7 mouse cellular contexts compared by ENCODE assay signal in the genomic region with DNA sequence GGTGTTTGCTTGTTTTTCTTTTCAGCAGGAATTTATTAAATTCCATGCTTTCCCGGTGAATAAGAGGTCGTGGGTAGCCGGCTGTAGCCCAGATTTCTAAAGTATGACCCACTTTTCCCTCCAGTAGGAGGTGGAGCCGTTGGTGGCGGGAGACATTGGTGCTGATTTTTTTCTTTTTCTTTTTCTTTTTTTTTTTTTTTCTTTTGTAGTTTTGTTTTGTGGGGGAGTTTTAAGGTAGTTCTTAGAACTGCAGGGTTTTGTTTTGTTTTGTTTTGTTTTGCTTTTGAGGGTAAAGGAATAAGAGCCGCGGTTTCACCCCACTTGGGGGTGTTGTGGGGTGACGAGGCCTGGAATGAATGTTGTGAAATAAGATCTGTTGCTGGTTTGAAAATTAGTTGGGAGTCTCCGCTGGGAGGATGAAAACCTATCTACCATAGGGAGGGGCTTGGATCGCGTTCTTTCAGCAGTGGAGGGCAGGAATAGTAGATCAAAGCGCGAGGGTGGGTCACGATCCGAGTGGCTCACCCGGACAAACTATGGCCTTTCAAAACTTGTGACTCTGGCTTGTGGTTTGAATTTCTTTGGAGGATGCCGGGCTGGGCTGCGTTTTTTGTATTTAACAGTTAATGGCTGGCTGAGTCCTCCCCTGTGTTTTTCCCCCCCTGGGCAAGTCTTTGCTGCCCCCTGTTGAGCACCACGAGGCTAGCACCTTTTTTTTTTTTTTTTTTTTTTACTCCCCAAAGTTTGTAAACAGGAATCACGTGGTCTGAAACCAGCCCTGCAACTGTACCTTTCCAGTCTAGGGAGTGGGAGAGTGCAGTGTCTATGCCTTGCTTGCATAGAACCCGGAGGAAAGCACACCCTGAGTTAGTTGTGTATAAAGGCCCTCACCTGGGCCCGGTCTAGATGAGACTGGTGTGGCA. TPM values are rescaled to one million over a fixed set of nuclear protein-coding genes. Genes with fewer than 3 reads are reported as not detected.
A peak's percentile ranks its signal among the peaks of the same experiment; 100 is the strongest.
DNase-seq lines count a peak whose midpoint lies in the region; ATAC-seq and TF ChIP-seq lines count a peak whose summit lies in the region.

No protein-coding gene starts in this region.

- TF ChIP-seq POLR2A in cortical plate, adult 2 months (IDR thresholded peaks at IDR 0.05; ENCODE audit: extremely low read depth, insufficient read depth, low read length) = no peak

- TF ChIP-seq CTCF in cortical plate, adult 2 months (IDR thresholded peaks at IDR 0.05; ENCODE audit: extremely low read depth, insufficient read depth, low read length) = peak; percentile 71

- DNase-seq in adipocyte (ENCODE audit: low spot score) = peak; percentile 90
- peak; percentile 63 for DNase-seq in gastrocnemius, postnatal 25 days
- DNase-seq in intestine, embryonic 14.5 days (ENCODE audit: low spot score) = peak; percentile 89
- peak; percentile 82 for DNase-seq in limb, embryonic 10.5 days (ENCODE audit: low spot score)
- DNase-seq in midbrain, embryonic 11.5 days (ENCODE audit: low spot score, missing footprints) = peak; percentile 96
- DNase-seq in spleen, adult 12 weeks (ENCODE audit: low spot score) = peak; percentile 72

- H3K4me1 ChIP-seq in cortical plate, adult 2 months (ENCODE audit: control insufficient read depth, insufficient read depth, low read length) = no peaks in the 10 kb centered on the region
- H3K4me1 ChIP-seq in intestine, embryonic 14.5 days (replicated peaks; ENCODE audit: control insufficient read depth, insufficient read depth, low read length) = peaks cover 11% of the 10 kb centered on the region
- peaks cover 30% of the 10 kb centered on the region for H3K4me1 ChIP-seq in limb, embryonic 10.5 days
- H3K4me1 ChIP-seq in midbrain, embryonic 11.5 days (ENCODE audit: control insufficient read depth, insufficient read depth, low read length) = peaks cover 15% of the 10 kb centered on the region

- ATAC-seq in intestine, embryonic 14.5 days (replicated peaks; ENCODE audit: low FRiP score, low TSS enrichment, low read depth) = 0 out of 2 replicates have a peak, but pooled peaks have one; percentile 10
- no peak for ATAC-seq in midbrain, embryonic 11.5 days (ENCODE audit: low FRiP score)

- WGBS in intestine, embryonic 14.5 days = 2% methylated on average over 22 of the region's 22 CpGs
- WGBS in limb, embryonic 10.5 days = 2% methylated on average over 22 of the region's 22 CpGs
- 3% methylated on average over 22 of the region's 22 CpGs for WGBS in midbrain, embryonic 11.5 days

- peak overlapping the region; percentile 85 for H3K4me2 ChIP-seq in intestine, embryonic 14.5 days (ENCODE audit: low read length)
- H3K4me2 ChIP-seq in midbrain, embryonic 11.5 days = peak overlapping the region; percentile 62

- peak overlapping the region; percentile 58 for H3K4me3 ChIP-seq in cortical plate, adult 2 months (ENCODE audit: insufficient read depth, low read length)
- H3K4me3 ChIP-seq in intestine, embryonic 14.5 days (ENCODE audit: low read depth, low read length) = peak overlapping the region; percentile 70
- H3K4me3 ChIP-seq in limb, embryonic 10.5 days = peak overlapping the region; percentile 89
- peak overlapping the region; percentile 91 for H3K4me3 ChIP-seq in midbrain, embryonic 11.5 days (ENCODE audit: low read depth, low read length)

- no peaks in the 10 kb centered on the region for H3K9me3 ChIP-seq in intestine, embryonic 14.5 days (ENCODE audit: control insufficient read depth, low read length)
- H3K9me3 ChIP-seq in limb, embryonic 10.5 days (replicated peaks) = no peaks in the 10 kb centered on the region
- no peaks in the 10 kb centered on the region for H3K9me3 ChIP-seq in midbrain, embryonic 11.5 days (ENCODE audit: control insufficient read depth, low read length)

- H3K27me3 ChIP-seq in intestine, embryonic 14.5 days (replicated peaks; ENCODE audit: control insufficient read depth, insufficient read depth, low read length) = no peaks in the 10 kb centered on the region
- H3K27me3 ChIP-seq in limb, embryonic 10.5 days (ENCODE audit: low read depth, poor library complexity, severe bottlenecking) = no peaks in the 10 kb centered on the region
- H3K27me3 ChIP-seq in midbrain, embryonic 11.5 days (ENCODE audit: control insufficient read depth, insufficient read depth, low read length) = no peaks in the 10 kb centered on the region

- H3K9ac ChIP-seq in intestine, embryonic 14.5 days (ENCODE audit: low read length) = peak overlapping the region; percentile 85
- H3K9ac ChIP-seq in midbrain, embryonic 11.5 days (ENCODE audit: low read length) = peak overlapping the region; percentile 93

- H3K36me3 ChIP-seq in intestine, embryonic 14.5 days (ENCODE audit: control insufficient read depth, insufficient read depth, low read length) = peaks cover 16% of the 10 kb centered on the region
- peaks cover 33% of the 10 kb centered on the region for H3K36me3 ChIP-seq in limb, embryonic 10.5 days
- peaks cover 6% of the 10 kb centered on the region; the same call in 1 of the 2 replicates for H3K36me3 ChIP-seq in midbrain, embryonic 11.5 days (ENCODE audit: control insufficient read depth, insufficient read depth, low read length)

- no peak overlapping the region for H3K27ac ChIP-seq in cortical plate, adult 2 months (ENCODE audit: insufficient read depth, low read length)
- peak overlapping the region; percentile 64 for H3K27ac ChIP-seq in intestine, embryonic 14.5 days (ENCODE audit: low read depth)
- peak overlapping the region; percentile 98 for H3K27ac ChIP-seq in limb, embryonic 10.5 days
- H3K27ac ChIP-seq in midbrain, embryonic 11.5 days (ENCODE audit: low read depth, low read length) = peak overlapping the region; percentile 92

RNA-seq across cellular contexts. Expression of a gene that starts 2.0 kb away (rescaled TPM):
- 3.5 and 3.8 TPM in 2 replicates for polyA plus RNA-seq in cortical plate, adult 2 months (2012; rRNA removed)
- 10 to 100 TPM; 11.1 to 17.5 TPM for total RNA-seq in gastrocnemius, postnatal 25 days (2021)
- polyA plus RNA-seq in intestine, embryonic 14.5 days (2014; fragmentation: Nextera tagmentation; extraction: Ambion mirVana) = 13.3 and 13.6 TPM in 2 replicates
- 27.4 and 31.0 TPM in 2 replicates for polyA plus RNA-seq in limb, embryonic 10.5 days (2016; fragmentation: Nextera tagmentation; extraction: Ambion mirVana)
- polyA plus RNA-seq in midbrain, embryonic 11.5 days (2014; fragmentation: Nextera tagmentation; extraction: Ambion mirVana) = 16.0 and 19.7 TPM in 2 replicates

RNA-seq across cellular contexts. Expression of a gene that starts 56.9 kb away (rescaled TPM):
- not detected in 2 replicates for polyA plus RNA-seq in cortical plate, adult 2 months (2012; rRNA removed)
- not detected for total RNA-seq in gastrocnemius, postnatal 25 days (2021)
- polyA plus RNA-seq in intestine, embryonic 14.5 days (2014; fragmentation: Nextera tagmentation; extraction: Ambion mirVana) = not detected in 2 replicates
- polyA plus RNA-seq in limb, embryonic 10.5 days (2016; fragmentation: Nextera tagmentation; extraction: Ambion mirVana) = not detected in 2 replicates
- not detected in 2 replicates for polyA plus RNA-seq in midbrain, embryonic 11.5 days (2014; fragmentation: Nextera tagmentation; extraction: Ambion mirVana)

RNA-seq across cellular contexts. Expression of a gene that starts 57.1 kb away (rescaled TPM):
- 36.5 and 39.5 TPM in 2 replicates for polyA plus RNA-seq in cortical plate, adult 2 months (2012; rRNA removed)
- total RNA-seq in gastrocnemius, postnatal 25 days (2021) = 1 to 10 TPM; 8.1 to 8.5 TPM
- 13.9 and 14.0 TPM in 2 replicates for polyA plus RNA-seq in intestine, embryonic 14.5 days (2014; fragmentation: Nextera tagmentation; extraction: Ambion mirVana)
- polyA plus RNA-seq in limb, embryonic 10.5 days (2016; fragmentation: Nextera tagmentation; extraction: Ambion mirVana) = 20.9 and 22.4 TPM in 2 replicates
- polyA plus RNA-seq in midbrain, embryonic 11.5 days (2014; fragmentation: Nextera tagmentation; extraction: Ambion mirVana) = 16.8 and 18.8 TPM in 2 replicates

RNA-seq across cellular contexts. Expression of a gene that starts 59.7 kb away (rescaled TPM):
- 0.36 and 0.38 TPM in 2 replicates for polyA plus RNA-seq in cortical plate, adult 2 months (2012; rRNA removed)
- total RNA-seq in gastrocnemius, postnatal 25 days (2021) = not detected
- 0.30 and 0.39 TPM in 2 replicates for polyA plus RNA-seq in intestine, embryonic 14.5 days (2014; fragmentation: Nextera tagmentation; extraction: Ambion mirVana)
- polyA plus RNA-seq in limb, embryonic 10.5 days (2016; fragmentation: Nextera tagmentation; extraction: Ambion mirVana) = 0.90 and 0.97 TPM in 2 replicates
- 0.14 and 0.51 TPM in 2 replicates for polyA plus RNA-seq in midbrain, embryonic 11.5 days (2014; fragmentation: Nextera tagmentation; extraction: Ambion mirVana)
